Mouse (Mus musculus) heart, adult 2 months (tissue): Measurements from ENCODE around the gene Prkar2b.
"Not testable (repeated sequence)": the region's sequence is repeated elsewhere in the genome, so short reads cannot be mapped to it uniquely, and the experiment has no call there.

Source experiments
- CTCF ChIP-seq: fragments of 200-600 bp; IDR thresholded peaks from 2 replicates; pipeline ENCODE4 v1.8.1; 2022; ENCODE audit warnings: antibody characterized with exemption, mild to moderate bottlenecking, moderate library complexity
- EP300 ChIP-seq: fragments of 200-500 bp; IDR thresholded peaks from 2 replicates; pipeline ENCODE4 v1.6.1; 2011; ENCODE audit warnings: low read depth, low read length, control low read depth; ENCODE audit not compliant: insufficient read depth
- POLR2A ChIP-seq: fragments of 200-500 bp; IDR thresholded peaks from 2 replicates; pipeline ENCODE4 v1.6.1; 2011; ENCODE audit warnings: mild to moderate bottlenecking, low read depth, low read length, control low read depth; ENCODE audit not compliant: insufficient read depth

GRCm38 (mm10) chr12:32009985-32010369, 51.1 kb downstream of the Prkar2b start:
- TF ChIP-seq CTCF, POLR2A, EP300: not testable (repeated sequence)
